Mouse (Mus musculus): ENCODE data around the gene Gabra4.

The Gabra4 gene

GRCm38 (mm10) chr5:71658115-71658497 is at the start of gene Gabra4:
TSS of gene Gabra4 (minus strand) at chr5:71658308.
- DNase-seq (ENCODE audit: low spot score in 2 of 2), result no peak

- DNase-seq (ENCODE audit: low spot score in 2 of 2), result no peak
These were observed 43.1 kb upstream of the Gabra4 start for GRCm38 (mm10) chr5:71701273-71701614.

- DNase-seq (ENCODE audit: low spot score in 2 of 2), result peak; percentile 1 to 16
These were observed 42.6 kb upstream of the Gabra4 start for GRCm38 (mm10) chr5:71700468-71701272.

GRCm38 (mm10) chr5:71699696-71700467 is 41.8 kb upstream of the Gabra4 start:
- DNase-seq (ENCODE audit: low spot score in 2 of 2), result peak; percentile 3 to 4

GRCm38 (mm10) chr5:71665593-71665992 is 7.5 kb upstream of the Gabra4 start:
- no peak for DNase-seq (ENCODE audit: low spot score in 2 of 2)

- peak in 1 of 2 experiments; percentile 24 for DNase-seq (ENCODE audit: low spot score in 2 of 2)
These were observed 510 bp downstream of the Gabra4 start, which contains the start of gene Gabrb1 for GRCm38 (mm10) chr5:71657482-71658114. TSS of gene Gabrb1 (plus strand) at chr5:71658113.

- no peak for DNase-seq (ENCODE audit: low spot score in 2 of 2)
These were observed 1.3 kb downstream of the Gabra4 start for GRCm38 (mm10) chr5:71656771-71657170.

- no peak for DNase-seq (ENCODE audit: low spot score in 2 of 2)
These were observed 4.1 kb downstream of the Gabra4 start for GRCm38 (mm10) chr5:71654056-71654455.

- no peak for DNase-seq (ENCODE audit: low spot score in 2 of 2)
These were observed 10.0 kb downstream of the Gabra4 start for GRCm38 (mm10) chr5:71648108-71648507.

GRCm38 (mm10) chr5:71639804-71640203 is 18.3 kb downstream of the Gabra4 start:
- DNase-seq (ENCODE audit: low spot score in 2 of 2), result no peak

- no peak for DNase-seq (ENCODE audit: low spot score in 2 of 2)
These were observed 30.3 kb downstream of the Gabra4 start for GRCm38 (mm10) chr5:71627820-71628219.

- no peak for DNase-seq (ENCODE audit: low spot score in 2 of 2)
These were observed 41.4 kb downstream of the Gabra4 start for GRCm38 (mm10) chr5:71616734-71617133.

GRCm38 (mm10) chr5:71614311-71614710 is 43.8 kb downstream of the Gabra4 start:
- DNase-seq (ENCODE audit: low spot score in 2 of 2), result no peak

GRCm38 (mm10) chr5:71608735-71609134 is 49.4 kb downstream of the Gabra4 start:
- DNase-seq (ENCODE audit: low spot score in 2 of 2), result no peak

- no peak for DNase-seq (ENCODE audit: low spot score in 2 of 2)
These were observed 51.2 kb downstream of the Gabra4 start for GRCm38 (mm10) chr5:71606907-71607306.

- no peak for DNase-seq (ENCODE audit: low spot score in 2 of 2)
These were observed 53.9 kb downstream of the Gabra4 start for GRCm38 (mm10) chr5:71604128-71604690.

GRCm38 (mm10) chr5:71595321-71595720 is 62.8 kb downstream of the Gabra4 start:
- DNase-seq (ENCODE audit: low spot score in 2 of 2), result no peak

- no peak for DNase-seq (ENCODE audit: low spot score in 2 of 2)
These were observed 64.3 kb downstream of the Gabra4 start for GRCm38 (mm10) chr5:71593745-71594255.

- no peak for DNase-seq (ENCODE audit: low spot score in 2 of 2)
These were observed 86.4 kb downstream of the Gabra4 start for GRCm38 (mm10) chr5:71571646-71572237.

- no peak for DNase-seq (ENCODE audit: low spot score in 2 of 2)
These were observed 110.0 kb downstream of the Gabra4 start, which contains the start of gene Cox7b2 for GRCm38 (mm10) chr5:71548079-71548478. TSS of gene Cox7b2 (minus strand) at chr5:71548205.

- no peak for DNase-seq (ENCODE audit: low spot score in 2 of 2)
These were observed 112.6 kb downstream of the Gabra4 start for GRCm38 (mm10) chr5:71545554-71545953.

All from urinary bladder, adult 18-20 months (tissue).